Mouse (Mus musculus) brain, embryonic 14.5 days (tissue): ENCODE data around the gene Gm49355.

Experiments
- CTCF ChIP-seq: fragments of 200-500 bp; IDR thresholded peaks from 2 replicates; pipeline ENCODE4 v1.5.1; 2012; ENCODE audit warnings: inconsistent platforms, mild to moderate bottlenecking, moderate library complexity, borderline replicate concordance; ENCODE audit not compliant: insufficient read depth, insufficient read length; ENCODE audit errors: extremely low read depth
- POLR2A ChIP-seq: fragments of 200-500 bp; IDR thresholded peaks from 2 replicates; pipeline ENCODE4 v1.6.1; 2012; ENCODE audit warnings: mild to moderate bottlenecking, inconsistent platforms, borderline replicate concordance; ENCODE audit not compliant: poor library complexity, insufficient read depth, insufficient read length, severe bottlenecking; ENCODE audit errors: extremely low read depth

DNA sequence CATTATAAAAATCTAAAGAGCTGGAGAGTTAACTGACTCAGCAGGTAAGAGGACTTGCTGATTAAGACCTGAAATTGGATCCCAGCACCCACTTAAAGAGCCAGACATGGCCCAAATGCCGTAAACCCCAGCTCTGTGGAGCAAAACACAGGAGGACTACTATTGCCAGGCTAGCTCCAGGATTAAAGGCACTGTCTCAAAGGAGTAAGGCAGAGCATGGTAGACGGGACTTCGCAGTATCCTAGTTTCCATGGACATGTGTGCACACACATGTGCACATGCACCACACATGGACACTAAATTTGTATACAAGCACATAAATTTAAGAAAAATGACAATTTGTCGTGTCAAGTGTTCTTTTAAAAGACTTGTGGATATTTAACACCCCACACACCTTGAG is 16.5 kb downstream of the Gm49355 start:
- TF ChIP-seq CTCF = no peak
- no peak for TF ChIP-seq POLR2A
